Mouse (Mus musculus) lung, postnatal 0 days (tissue): ENCODE data around the gene Sptb. TPM values are rescaled to one million over a fixed set of nuclear protein-coding genes. Genes with fewer than 3 reads are reported as not detected.

Source experiments
- ATAC-seq: fragments of 200-750 bp; cut with Nextera tagmentation; 2 replicates; pipeline ENCODE4 v1.8.0; 2017; ENCODE audit warnings: moderate library complexity
- DNase-seq: peaks from one replicate; pipeline ENCODE4 v3.0.0-alpha.2; 2016; ENCODE audit warnings: low spot score
- H3K27ac ChIP-seq: fragments of 300-500 bp; sonication (generic); 2 replicates; pipeline ENCODE4 v1.5.1; 2014; ENCODE audit warnings: antibody characterized with exemption, mild to moderate bottlenecking, low read length, mixed read lengths
- H3K27me3 ChIP-seq: fragments of 300-500 bp; sonication (generic); replicated peaks from 2 replicates; pipeline ENCODE4 v1.6.1; 2014; ENCODE audit warnings: low read length, mixed read lengths; ENCODE audit not compliant: insufficient read depth
- H3K36me3 ChIP-seq: fragments of 300-500 bp; sonication (generic); 2 replicates; pipeline ENCODE4 v1.6.1; 2014; ENCODE audit warnings: low read length, mixed read lengths; ENCODE audit not compliant: insufficient read depth
- H3K4me1 ChIP-seq: fragments of 300-500 bp; sonication (generic); 2 replicates; pipeline ENCODE4 v1.6.1; 2014; ENCODE audit warnings: antibody characterized with exemption, low read depth, low read length, mixed read lengths; ENCODE audit not compliant: insufficient read depth
- H3K4me2 ChIP-seq: fragments of 300-500 bp; sonication (generic); replicated peaks from 2 replicates; pipeline ENCODE4 v1.6.1; 2014; ENCODE audit warnings: low read depth, mild to moderate bottlenecking, low read length, moderate library complexity, mixed read lengths
- H3K4me3 ChIP-seq: fragments of 300-500 bp; sonication (generic); 2 replicates; pipeline ENCODE4 v1.5.1; 2014; ENCODE audit warnings: low read depth, low read length
- H3K9ac ChIP-seq: fragments of 300-500 bp; sonication (generic); replicated peaks from 2 replicates; pipeline ENCODE4 v1.6.1; 2014; ENCODE audit warnings: low read depth, mild to moderate bottlenecking
- H3K9me3 ChIP-seq: fragments of 300-500 bp; sonication (generic); 2 replicates; pipeline ENCODE4 v1.6.1; 2016; ENCODE audit warnings: low read length, mixed read lengths
- CTCF ChIP-seq: IDR thresholded peaks from 2 replicates; pipeline ENCODE4 v1.5.1; 2016; ENCODE audit warnings: antibody characterized with exemption, mild to moderate bottlenecking
- EP300 ChIP-seq: IDR thresholded peaks from 2 replicates; pipeline ENCODE4 v1.6.1; 2016; ENCODE audit warnings: antibody characterized with exemption, mild to moderate bottlenecking, control low read depth
- WGBS: fragments of 180-500 bp; shearing (Covaris S2); extraction: QIAGEN DNeasy Blood & Tissue Kit; methylation state at CpG from one replicate; pipeline ENCODE4 v1.1.7; 2014; 5-methylcytosine and 5-hydroxymethylcytosine counted together
- polyA plus RNA-seq: library from polyadenylated mRNA; unstranded; fragments of >200 nt; fragmentation: Nextera tagmentation; extraction: Ambion mirVana; gene quantifications from 2 replicates; pipeline ENCODE4 v1.2.1, GENCODE M21; 2015

The Sptb gene
- polyA plus RNA-seq, 1 experiment from 2014 or later, result 0.35 TPM

GRCm38 (mm10) chr12:76556187-76556586 is 154.2 kb downstream of the Sptb start:
- no peak overlapping the region for H3K4me2 ChIP-seq
- H3K27ac ChIP-seq, result no peak overlapping the region
- H3K4me1 ChIP-seq, result no peaks in the 10 kb centered on the region
- H3K9ac ChIP-seq, result no peak overlapping the region
- DNase-seq (no peak), ATAC-seq (no peak)
- no peaks in the 10 kb centered on the region for H3K27me3 ChIP-seq
- H3K9me3 ChIP-seq, result no peaks in the 10 kb centered on the region
- H3K4me3 ChIP-seq, result no peak overlapping the region
- WGBS, result 85% methylated on average over 7 of the region's 7 CpGs
- no peaks in the 10 kb centered on the region for H3K36me3 ChIP-seq
- TF ChIP-seq EP300, result no peak

- H3K9me3 ChIP-seq, result no peaks in the 10 kb centered on the region
- ATAC-seq (no peak), DNase-seq (no peak)
- H3K36me3 ChIP-seq, result no peaks in the 10 kb centered on the region
- H3K4me2 ChIP-seq, result no peak overlapping the region
- H3K27me3 ChIP-seq, result no peaks in the 10 kb centered on the region
- TF ChIP-seq EP300, result no peak
- H3K4me3 ChIP-seq, result no peak overlapping the region
- no peak overlapping the region for H3K9ac ChIP-seq
- WGBS, result 90% methylated on average over 3 of the region's 3 CpGs
- H3K4me1 ChIP-seq, result no peaks in the 10 kb centered on the region
- H3K27ac ChIP-seq, result no peak overlapping the region
Measured at GRCm38 (mm10) chr12:76554871-76555386, 155.4 kb downstream of the Sptb start.

GRCm38 (mm10) chr12:76554392-76554791 is 156.0 kb downstream of the Sptb start:
- no peak overlapping the region for H3K27ac ChIP-seq
- H3K4me2 ChIP-seq, result no peak overlapping the region

GRCm38 (mm10) chr12:76553917-76554316 is 156.4 kb downstream of the Sptb start:
- TF ChIP-seq CTCF (no peak), EP300 (no peak)
- H3K27me3 ChIP-seq, result no peaks in the 10 kb centered on the region
- peak; percentile 54 for ATAC-seq
- no peaks in the 10 kb centered on the region for H3K36me3 ChIP-seq
- no peaks in the 10 kb centered on the region for H3K9me3 ChIP-seq
- H3K4me1 ChIP-seq, result no peaks in the 10 kb centered on the region
- no peak overlapping the region for H3K9ac ChIP-seq
- 56% methylated on average over 7 of the region's 7 CpGs for WGBS
- no peak for DNase-seq
- no peak overlapping the region for H3K4me2 ChIP-seq
- no peak overlapping the region for H3K27ac ChIP-seq
- H3K4me3 ChIP-seq, result no peak overlapping the region

More at GRCm38 (mm10) chr12:76554392-76554791, 156.0 kb downstream of the Sptb start:
- Histone ChIP-seq H3K9me3 (no peaks in the 10 kb centered on the region), H3K27me3 (no peaks in the 10 kb centered on the region), H3K9ac (no peak overlapping the region), H3K4me3 (no peak overlapping the region), H3K4me1 (no peaks in the 10 kb centered on the region), H3K36me3 (no peaks in the 10 kb centered on the region)
- 87% methylated on average over 3 of the region's 3 CpGs for whole genome bisulfite sequencing
- TF ChIP-seq EP300, result no peak
- TF ChIP-seq CTCF, result no peak
- no peak for DNase-seq
- ATAC-seq, result peak; percentile 15

GRCm38 (mm10) chr12:76552958-76553357 is 157.4 kb downstream of the Sptb start:
- no peaks in the 10 kb centered on the region for H3K27me3 ChIP-seq
- no peak overlapping the region for H3K27ac ChIP-seq
- no peaks in the 10 kb centered on the region for H3K9me3 ChIP-seq
- no peak overlapping the region for H3K4me3 ChIP-seq
- ATAC-seq (no peak), DNase-seq (no peak)
- no peak overlapping the region for H3K9ac ChIP-seq
- 82% methylated on average over 4 of the region's 4 CpGs for WGBS
- no peak overlapping the region for H3K4me2 ChIP-seq
- TF ChIP-seq EP300 (no peak), CTCF (no peak)
- H3K36me3 ChIP-seq, result no peaks in the 10 kb centered on the region
- H3K4me1 ChIP-seq, result no peaks in the 10 kb centered on the region

GRCm38 (mm10) chr12:76552321-76552720 is 158.0 kb downstream of the Sptb start:
- ATAC-seq (peak; percentile 54), DNase-seq (peak; percentile 68)
- H3K9me3 ChIP-seq, result no peaks in the 10 kb centered on the region
- H3K4me3 ChIP-seq, result no peak overlapping the region
- H3K27ac ChIP-seq, result peak overlapping the region; percentile 43; the same call in 1 of the 2 replicates
- no peaks in the 10 kb centered on the region for H3K27me3 ChIP-seq
- 21% methylated on average over 8 of the region's 8 CpGs for WGBS
- TF ChIP-seq CTCF (no peak), EP300 (no peak)
- H3K36me3 ChIP-seq, result no peaks in the 10 kb centered on the region
- H3K9ac ChIP-seq, result no peak overlapping the region
- no peak overlapping the region for H3K4me2 ChIP-seq
- H3K4me1 ChIP-seq, result peaks cover 4% of the 10 kb centered on the region; the same call in 1 of the 2 replicates

GRCm38 (mm10) chr12:76549203-76549602 is 161.1 kb downstream of the Sptb start:
- TF ChIP-seq EP300, result no peak
- no peak for TF ChIP-seq CTCF
- Histone ChIP-seq H3K4me3 (no peak overlapping the region), H3K9ac (no peak overlapping the region), H3K9me3 (no peaks in the 10 kb centered on the region), H3K4me2 (no peak overlapping the region), H3K36me3 (no peaks in the 10 kb centered on the region), H3K27me3 (no peaks in the 10 kb centered on the region), H3K4me1 (peaks cover 9% of the 10 kb centered on the region; the same call in 1 of the 2 replicates), H3K27ac (no peak overlapping the region)
- 70% methylated on average over 3 of the region's 3 CpGs for WGBS
- ATAC-seq, result no peak
- DNase-seq, result no peak
